Mouse (Mus musculus): ENCODE measurements around the gene Fbxo31. TPM values are rescaled to one million over a fixed set of nuclear protein-coding genes. Genes with fewer than 3 reads are reported as not detected.

Gene Fbxo31
- polyA plus RNA-seq, 1 experiment from 2014 or later: 13.9 TPM

DNA sequence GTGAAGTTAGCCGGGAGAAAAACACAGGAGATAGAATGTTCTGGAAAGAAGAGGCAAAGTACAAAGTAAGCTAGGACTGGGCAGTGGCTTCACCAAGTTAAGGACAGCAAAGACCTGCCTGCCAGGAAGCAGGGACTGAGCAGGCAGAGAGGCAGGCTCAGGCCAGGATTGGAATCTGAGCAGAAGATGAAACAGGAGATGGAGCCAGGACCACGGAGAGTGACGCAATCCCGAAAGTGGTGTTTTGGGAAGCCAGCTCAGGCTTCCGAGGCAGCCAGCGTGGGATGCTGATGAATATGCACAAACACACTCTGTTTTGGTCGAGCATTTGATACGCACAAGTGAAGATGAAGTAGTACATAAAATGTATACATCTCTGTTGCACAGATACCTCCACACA lies 5.0 kb upstream of the Fbxo31 start:
- Histone ChIP-seq H3K4me3 (no peak overlapping the region), H3K36me3 (replicated peaks) (no peaks in the 10 kb centered on the region), H3K27me3 (replicated peaks; ENCODE audit: low read depth, poor library complexity, severe bottlenecking) (no peaks in the 10 kb centered on the region), H3K4me1 (peaks cover 28% of the 10 kb centered on the region), H3K9me3 (no peaks in the 10 kb centered on the region), H3K27ac (replicated peaks) (no peak overlapping the region)
- 60% methylated on average over 8 of the region's 8 CpGs for WGBS
- DNase-seq (ENCODE audit: low spot score): no peak

DNA sequence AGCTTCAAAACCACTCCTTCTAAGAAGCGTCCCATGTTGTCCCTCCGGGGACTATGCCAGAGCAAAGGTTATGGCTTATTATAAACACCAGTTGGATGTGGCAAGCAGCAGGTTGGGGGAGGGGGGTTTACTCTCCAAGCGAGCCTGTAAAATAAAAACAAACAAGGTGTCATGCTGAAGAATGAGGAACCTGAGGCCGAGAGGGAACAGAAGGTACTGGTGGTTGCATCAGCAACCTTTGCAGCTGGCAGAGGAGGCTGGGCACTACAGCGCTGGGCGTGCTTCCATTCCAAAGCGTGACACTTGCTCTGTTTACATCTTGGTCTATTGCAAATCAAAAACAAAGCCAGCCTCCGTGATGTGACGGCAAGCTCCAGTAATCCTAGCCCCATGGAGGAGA lies 1.9 kb upstream of the Fbxo31 start:
- no peak overlapping the region for H3K27ac ChIP-seq (replicated peaks)
- H3K9me3 ChIP-seq: no peaks in the 10 kb centered on the region
- H3K27me3 ChIP-seq (replicated peaks; ENCODE audit: low read depth, poor library complexity, severe bottlenecking): no peaks in the 10 kb centered on the region
- H3K4me1 ChIP-seq: peaks cover 51% of the 10 kb centered on the region
- H3K36me3 ChIP-seq (replicated peaks): no peaks in the 10 kb centered on the region
- DNase-seq (ENCODE audit: low spot score): no peak
- H3K4me3 ChIP-seq: no peak overlapping the region
- WGBS: 39% methylated on average over 9 of the region's 9 CpGs

DNA sequence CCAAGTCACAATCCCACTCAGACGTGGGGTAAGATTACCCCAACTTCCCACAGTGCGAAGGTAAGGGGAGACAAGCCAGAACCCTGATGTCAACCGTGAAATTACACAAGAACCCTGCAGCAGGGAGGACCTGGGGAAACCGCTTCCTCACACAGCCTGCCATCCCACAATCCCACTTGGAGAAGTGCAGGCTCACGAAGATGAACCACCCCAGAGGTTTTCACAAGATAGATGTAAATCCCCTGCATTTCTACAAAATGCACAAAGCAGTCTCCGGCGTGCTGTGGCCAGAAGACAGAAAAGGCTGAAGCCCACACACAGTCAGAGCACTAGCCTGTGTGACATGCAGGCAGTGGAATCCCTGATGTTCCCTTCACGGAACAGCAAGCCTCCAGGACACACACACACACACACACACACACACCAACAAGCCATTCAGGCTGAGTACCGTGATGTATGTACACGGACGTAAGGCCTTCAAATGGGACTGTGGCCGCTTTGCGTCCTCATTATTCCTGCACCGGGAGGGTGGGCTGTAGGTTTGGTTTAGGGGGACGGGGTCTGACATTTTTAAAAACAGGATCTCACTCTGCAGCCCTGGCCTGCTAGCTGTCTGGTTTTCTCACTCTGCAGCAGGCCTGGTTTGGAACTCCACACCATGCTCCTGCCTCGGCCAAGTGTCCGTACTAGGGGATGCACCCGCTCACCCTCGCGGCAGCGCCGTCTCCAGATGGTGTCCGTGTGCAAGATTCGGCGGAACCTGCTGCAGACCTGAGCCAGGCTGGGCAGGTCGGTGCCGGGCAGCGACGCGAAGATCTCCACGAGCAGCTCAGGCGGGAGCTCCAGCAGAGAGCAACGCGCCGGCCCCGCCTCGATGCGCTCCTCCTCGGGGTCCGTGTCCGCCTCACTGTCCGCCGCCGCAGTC lies 593 bp downstream of the Fbxo31 start:
- H3K27ac ChIP-seq (replicated peaks): peak overlapping the region; percentile 87
- DNase-seq (ENCODE audit: low spot score): no peak
- 2% methylated on average over 44 of the region's 44 CpGs for WGBS

DNA sequence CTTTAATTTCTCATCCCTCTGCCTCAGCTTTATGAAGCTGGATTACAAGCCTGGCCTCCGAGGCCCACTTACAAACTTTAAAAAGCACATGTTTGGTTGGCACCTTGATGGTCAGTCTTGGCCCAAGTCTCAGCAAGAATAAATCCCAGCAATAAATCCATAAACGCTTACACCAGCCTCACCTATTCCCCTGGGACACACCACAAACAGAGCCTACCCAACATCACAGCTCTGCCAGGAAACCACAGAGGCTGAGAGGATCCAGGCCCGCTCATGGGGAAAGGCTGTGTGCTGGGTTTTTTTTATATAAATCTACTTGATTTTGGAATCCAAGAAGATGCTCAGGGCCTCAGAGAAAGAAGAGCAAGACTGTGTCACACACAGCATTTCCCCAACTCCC lies 2.9 kb downstream of the Fbxo31 start:
- Histone ChIP-seq H3K27me3 (replicated peaks; ENCODE audit: low read depth, poor library complexity, severe bottlenecking) (no peaks in the 10 kb centered on the region), H3K9me3 (no peaks in the 10 kb centered on the region), H3K4me1 (peaks cover 61% of the 10 kb centered on the region), H3K4me3 (no peak overlapping the region), H3K27ac (replicated peaks) (no peak overlapping the region), H3K36me3 (replicated peaks) (peaks cover 6% of the 10 kb centered on the region)
- no peak for DNase-seq (ENCODE audit: low spot score)
- WGBS: 86% methylated on average over 3 of the region's 3 CpGs

More for the DNA sequence above, 593 bp downstream of the Fbxo31 start:
- Histone ChIP-seq H3K4me3 (peak overlapping the region; percentile 90), H3K36me3 (replicated peaks) (no peaks in the 10 kb centered on the region), H3K4me1 (peaks cover 60% of the 10 kb centered on the region), H3K9me3 (no peaks in the 10 kb centered on the region), H3K27me3 (replicated peaks; ENCODE audit: low read depth, poor library complexity, severe bottlenecking) (no peaks in the 10 kb centered on the region)

DNA sequence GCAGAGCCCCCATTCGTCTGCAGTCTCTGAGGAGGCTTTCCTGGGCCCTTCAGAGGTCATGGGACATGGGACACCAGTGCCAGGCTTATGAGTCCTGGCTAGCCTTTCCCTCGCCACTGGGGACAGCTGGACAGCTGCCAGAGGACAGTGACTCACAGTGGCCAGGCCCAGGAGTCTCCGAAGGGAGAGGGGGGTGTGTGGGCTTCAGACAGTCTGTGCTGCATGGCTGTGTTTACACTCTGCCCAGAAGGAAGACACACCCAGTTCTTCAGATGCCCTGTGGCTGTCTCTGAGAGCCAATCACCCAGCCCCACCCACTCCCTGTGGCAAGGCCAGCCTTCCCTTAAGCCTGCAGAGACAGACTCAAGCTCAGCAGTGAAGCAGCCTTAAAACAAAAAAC lies 5.3 kb downstream of the Fbxo31 start:
- DNase-seq (ENCODE audit: low spot score): no peak
- 68% methylated on average over 3 of the region's 3 CpGs for WGBS
- Histone ChIP-seq H3K27me3 (replicated peaks; ENCODE audit: low read depth, poor library complexity, severe bottlenecking) (no peaks in the 10 kb centered on the region), H3K4me3 (no peak overlapping the region), H3K4me1 (peaks cover 52% of the 10 kb centered on the region), H3K27ac (replicated peaks) (no peak overlapping the region), H3K9me3 (no peaks in the 10 kb centered on the region), H3K36me3 (replicated peaks) (peaks cover 12% of the 10 kb centered on the region)

DNA sequence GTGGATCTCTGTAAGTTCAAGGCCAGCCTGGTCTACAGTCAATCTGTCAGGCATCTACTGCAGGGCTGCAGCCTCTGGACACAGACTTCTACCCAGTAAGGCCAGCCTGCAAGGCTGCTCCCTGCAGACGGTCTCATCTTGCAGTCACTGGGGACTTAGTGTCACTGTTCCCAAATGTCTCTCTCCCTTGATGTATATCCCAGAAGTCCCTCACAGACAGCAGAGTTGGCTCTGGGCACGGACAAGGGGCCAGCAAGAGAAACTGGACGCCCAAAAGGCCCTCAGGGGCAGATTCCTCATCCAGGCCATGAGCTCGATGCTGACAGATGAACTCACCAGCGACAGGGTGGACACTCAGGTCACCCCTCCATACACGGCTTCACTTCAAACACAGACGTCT lies 6.5 kb downstream of the Fbxo31 start:
- H3K4me1 ChIP-seq: peaks cover 51% of the 10 kb centered on the region
- no peak overlapping the region for H3K27ac ChIP-seq (replicated peaks)
- 66% methylated on average over 7 of the region's 7 CpGs for WGBS
- peaks cover 12% of the 10 kb centered on the region for H3K36me3 ChIP-seq (replicated peaks)
- H3K4me3 ChIP-seq: no peak overlapping the region
- DNase-seq (ENCODE audit: low spot score): no peak
- no peaks in the 10 kb centered on the region for H3K9me3 ChIP-seq
- H3K27me3 ChIP-seq (replicated peaks; ENCODE audit: low read depth, poor library complexity, severe bottlenecking): no peaks in the 10 kb centered on the region

DNA sequence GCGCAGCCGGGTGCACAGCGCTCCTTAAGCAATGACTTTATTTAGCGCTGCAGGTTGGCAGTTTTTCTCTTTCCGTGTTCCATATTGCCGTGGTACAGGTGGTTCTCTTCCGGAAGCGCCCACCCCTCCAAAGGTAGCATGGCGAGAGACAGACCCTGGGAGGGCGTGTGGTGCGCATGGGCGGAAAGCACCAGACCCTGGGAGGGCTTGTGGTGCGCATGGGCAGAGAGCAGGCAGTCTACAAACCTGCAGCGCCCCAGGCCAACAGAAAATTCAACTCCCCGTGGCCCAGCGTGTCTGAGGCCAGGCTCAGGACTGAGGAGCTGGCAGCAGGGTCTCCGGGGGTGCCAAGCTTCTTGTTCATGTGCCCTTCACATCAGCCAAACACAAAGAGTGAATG lies 7.8 kb downstream of the Fbxo31 start:
- Histone ChIP-seq H3K36me3 (replicated peaks) (peaks cover 20% of the 10 kb centered on the region), H3K27me3 (replicated peaks; ENCODE audit: low read depth, poor library complexity, severe bottlenecking) (no peaks in the 10 kb centered on the region), H3K4me1 (peaks cover 44% of the 10 kb centered on the region), H3K9me3 (no peaks in the 10 kb centered on the region), H3K27ac (replicated peaks) (no peak overlapping the region), H3K4me3 (no peak overlapping the region)
- 88% methylated on average over 17 of the region's 17 CpGs for WGBS
- DNase-seq (ENCODE audit: low spot score): no peak

DNA sequence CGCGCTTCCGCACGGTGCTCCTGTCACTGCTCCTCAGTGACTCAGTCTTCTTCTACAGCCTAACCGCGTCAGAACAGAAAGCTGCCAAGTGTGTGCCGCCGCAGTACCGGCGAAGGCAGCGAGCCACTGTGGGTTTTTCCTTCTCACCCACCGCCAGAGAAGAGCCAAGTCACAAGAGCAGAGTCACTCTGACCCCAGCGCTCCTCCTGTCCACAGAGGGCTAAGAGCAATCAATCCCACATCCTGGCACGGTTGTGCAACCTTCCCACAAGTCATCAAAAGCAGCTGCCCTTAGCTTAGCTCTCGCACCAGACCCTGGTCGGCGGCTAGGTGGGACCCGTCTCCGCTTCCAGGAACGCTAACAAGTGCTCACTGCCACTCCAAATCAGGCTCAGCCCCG lies 8.3 kb downstream of the Fbxo31 start:
- no peaks in the 10 kb centered on the region for H3K9me3 ChIP-seq
- no peak overlapping the region; the same call in 1 of the 2 replicates for H3K27ac ChIP-seq (replicated peaks)
- H3K36me3 ChIP-seq (replicated peaks): peaks cover 23% of the 10 kb centered on the region
- H3K4me3 ChIP-seq: no peak overlapping the region
- no peaks in the 10 kb centered on the region for H3K27me3 ChIP-seq (replicated peaks; ENCODE audit: low read depth, poor library complexity, severe bottlenecking)
- WGBS: 87% methylated on average over 21 of the region's 21 CpGs
- H3K4me1 ChIP-seq: peaks cover 39% of the 10 kb centered on the region
- no peak for DNase-seq (ENCODE audit: low spot score)

DNA sequence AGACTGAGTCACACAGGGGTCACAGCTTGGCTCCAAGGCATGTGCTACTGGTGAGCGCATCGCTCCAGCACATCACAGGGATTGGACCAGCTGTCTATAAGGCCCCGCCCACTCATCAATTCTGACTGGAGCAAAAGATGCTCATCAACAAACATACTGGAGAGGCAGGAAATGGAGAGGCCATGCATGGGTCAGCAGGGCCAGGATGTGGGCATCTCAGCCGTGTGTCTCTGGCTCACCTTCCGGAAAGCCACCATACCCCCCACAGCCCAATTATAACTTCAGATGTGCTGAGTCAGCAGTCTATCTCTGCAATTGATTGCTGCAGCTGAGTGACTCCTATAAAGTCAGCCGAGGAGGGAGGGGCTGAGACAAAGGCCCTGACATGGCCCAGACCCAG lies 10.3 kb downstream of the Fbxo31 start:
- Histone ChIP-seq H3K4me1 (peaks cover 28% of the 10 kb centered on the region), H3K9me3 (no peaks in the 10 kb centered on the region), H3K4me3 (no peak overlapping the region), H3K27me3 (replicated peaks; ENCODE audit: low read depth, poor library complexity, severe bottlenecking) (no peaks in the 10 kb centered on the region), H3K36me3 (replicated peaks) (peaks cover 40% of the 10 kb centered on the region), H3K27ac (replicated peaks) (peak overlapping the region; percentile 20; the same call in 1 of the 2 replicates)
- no peak for DNase-seq (ENCODE audit: low spot score)
- WGBS: 74% methylated on average over 6 of the region's 6 CpGs

DNA sequence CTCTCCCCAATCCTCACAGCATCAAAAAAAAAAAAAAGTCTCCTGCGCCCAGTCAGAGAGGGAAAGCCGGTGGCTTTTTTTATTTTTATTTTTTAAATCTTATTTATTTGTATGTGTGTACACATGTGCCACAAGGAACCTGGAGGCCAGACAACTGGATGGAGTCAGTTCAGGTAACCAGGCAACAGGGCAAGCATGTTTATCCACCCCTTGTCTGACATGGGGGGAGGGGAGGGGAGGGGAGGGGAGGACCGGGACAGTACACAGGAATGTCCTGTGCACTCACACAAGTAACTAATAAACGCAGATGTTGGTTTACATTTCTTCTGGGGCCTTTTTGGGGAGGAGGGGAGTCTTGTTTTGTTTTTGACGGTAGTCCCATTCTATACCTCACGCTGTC lies 14.9 kb downstream of the Fbxo31 start:
- DNase-seq (ENCODE audit: low spot score): no peak
- no peak overlapping the region for H3K4me3 ChIP-seq
- no peaks in the 10 kb centered on the region for H3K27me3 ChIP-seq (replicated peaks; ENCODE audit: low read depth, poor library complexity, severe bottlenecking)
- H3K4me1 ChIP-seq: peaks cover 26% of the 10 kb centered on the region
- 80% methylated on average over 6 of the region's 6 CpGs for WGBS
- no peak overlapping the region for H3K27ac ChIP-seq (replicated peaks)
- H3K9me3 ChIP-seq: no peaks in the 10 kb centered on the region
- peaks cover 57% of the 10 kb centered on the region for H3K36me3 ChIP-seq (replicated peaks)

DNA sequence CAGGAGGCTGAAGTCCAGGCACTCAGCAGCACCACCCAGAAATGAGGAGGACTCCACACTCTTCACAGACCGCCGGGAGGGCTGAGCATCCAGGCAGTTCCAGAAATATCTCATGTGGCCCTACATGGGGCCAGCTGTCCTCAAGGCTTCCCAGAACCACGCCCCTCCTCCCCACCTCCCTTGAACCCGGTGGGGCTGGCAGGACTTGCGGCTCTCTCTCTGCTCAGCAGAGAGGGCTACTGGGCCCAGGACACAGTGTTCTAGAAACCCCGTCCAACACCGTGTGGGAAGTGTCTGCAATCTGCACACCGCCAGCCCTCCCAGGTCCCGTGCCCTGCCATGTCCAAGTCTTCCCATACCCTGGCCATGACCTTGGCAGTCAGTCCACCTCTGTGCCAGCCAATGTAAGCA lies 15.7 kb downstream of the Fbxo31 start:
- Histone ChIP-seq H3K9me3 (no peaks in the 10 kb centered on the region), H3K27ac (replicated peaks) (no peak overlapping the region), H3K36me3 (replicated peaks) (peaks cover 64% of the 10 kb centered on the region), H3K4me1 (peaks cover 18% of the 10 kb centered on the region), H3K4me3 (no peak overlapping the region), H3K27me3 (replicated peaks; ENCODE audit: low read depth, poor library complexity, severe bottlenecking) (no peaks in the 10 kb centered on the region)
- DNase-seq (ENCODE audit: low spot score): no peak
- WGBS: 90% methylated on average over 9 of the region's 9 CpGs

DNA sequence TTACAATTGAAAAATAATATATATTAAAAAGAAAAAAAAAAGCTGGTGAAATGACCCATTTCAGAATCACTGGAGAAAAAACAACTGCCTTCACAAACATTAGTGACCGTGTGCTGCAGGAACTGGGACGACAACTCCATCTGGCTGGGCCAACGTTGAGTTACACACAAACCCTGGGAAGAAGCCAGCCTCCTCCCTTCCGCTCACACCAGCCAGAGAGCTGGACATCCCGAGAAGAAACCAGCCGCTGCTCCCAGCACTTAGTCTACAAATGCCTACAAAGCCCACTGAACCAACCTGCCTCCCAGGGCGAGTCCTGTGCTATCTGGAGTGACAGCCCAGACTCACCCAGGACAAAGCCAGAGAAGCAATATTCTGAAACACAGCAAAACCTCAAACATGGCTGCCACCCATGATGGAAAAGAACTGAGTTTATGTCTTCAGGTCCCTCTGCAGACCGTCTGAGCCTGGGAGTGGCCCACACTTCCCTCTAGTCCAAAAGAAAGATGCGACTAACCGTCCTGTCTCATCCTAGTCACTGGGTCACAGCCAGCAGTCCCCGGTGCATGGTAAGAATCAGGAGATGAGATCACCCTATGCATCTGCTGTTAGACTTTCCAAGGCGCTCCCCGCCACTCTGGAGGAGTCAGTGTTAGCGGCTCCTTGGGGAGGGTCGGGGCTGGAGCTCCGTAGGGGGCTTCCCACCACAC lies 16.8 kb downstream of the Fbxo31 start:
- H3K4me3 ChIP-seq: no peak overlapping the region
- H3K27ac ChIP-seq (replicated peaks): no peak overlapping the region; the same call in 1 of the 2 replicates
- H3K36me3 ChIP-seq (replicated peaks): peaks cover 68% of the 10 kb centered on the region
- peaks cover 11% of the 10 kb centered on the region for H3K4me1 ChIP-seq
- WGBS: 88% methylated on average over 16 of the region's 16 CpGs
- no peaks in the 10 kb centered on the region for H3K27me3 ChIP-seq (replicated peaks; ENCODE audit: low read depth, poor library complexity, severe bottlenecking)
- H3K9me3 ChIP-seq: no peaks in the 10 kb centered on the region
- DNase-seq (ENCODE audit: low spot score): no peak
